Mouse (Mus musculus): ENCODE data around the gene Ankrd2. TPM values are rescaled to one million over a fixed set of nuclear protein-coding genes. Genes with fewer than 3 reads are reported as not detected.

Gene Ankrd2
- total and polyA plus RNA-seq, 3 experiments = not detected

- no peak for DNase-seq (ENCODE audit: low read depth, low spot score)
- Histone ChIP-seq H3K27me3 (ENCODE audit: control insufficient read depth in 1 of 2, insufficient read depth in 2 of 2, low read length in 2 of 2) (peaks cover 0 to 3% of the 10 kb centered on the region in 2 experiments; a peak in 2 of 4 replicates), H3K79me2 (ENCODE audit: control insufficient read depth, insufficient read depth, low read length, poor library complexity) (peaks cover 4% of the 10 kb centered on the region; the same call in 1 of the 2 replicates), H3K36me3 (ENCODE audit: control insufficient read depth in 1 of 2, insufficient read depth in 2 of 2, low read length in 2 of 2) (peaks cover 0 to 9% of the 10 kb centered on the region in 2 experiments; a peak in 2 of 4 replicates), H3K4me3 (ENCODE audit: control insufficient read depth in 1 of 2, insufficient read depth in 1 of 2, low read depth in 2 of 2, low read length in 2 of 2) (no peak overlapping the region), H3K9me3 (replicated peaks; ENCODE audit: insufficient read depth, low read length) (no peaks in the 10 kb centered on the region), H3K9ac (ENCODE audit: control insufficient read depth, low read depth, low read length, poor library complexity, severe bottlenecking) (no peak overlapping the region), H3K4me1 (ENCODE audit: control insufficient read depth in 1 of 2, insufficient read depth in 2 of 2, low read length in 2 of 2) (peaks cover 2 to 4% of the 10 kb centered on the region in 2 experiments; a peak in 2 of 4 replicates), H3K27ac (ENCODE audit: control insufficient read depth, low read depth, low read length) (no peak overlapping the region)
- TF ChIP-seq MYB (IDR thresholded peaks at IDR 0.05; ENCODE audit: low read depth, low read length) (no peak), ZC3H11A (IDR thresholded peaks at IDR 0.05; ENCODE audit: low read depth, low read length) (no peak)
Measured at GRCm38 (mm10) chr19:42085690-42086089, 49.9 kb downstream of the Ankrd2 start.

- Histone ChIP-seq H3K27ac (ENCODE audit: control insufficient read depth, low read depth, low read length) (no peak within 1 kb of the TSS), H3K79me2 (ENCODE audit: control insufficient read depth, insufficient read depth, low read length, poor library complexity) (peaks cover 5% of the 10 kb centered on the region), H3K4me3 (ENCODE audit: control insufficient read depth in 1 of 2, insufficient read depth in 1 of 2, low read depth in 2 of 2, low read length in 2 of 2) (no peak within 1 kb of the TSS), H3K9ac (ENCODE audit: control insufficient read depth, low read depth, low read length, poor library complexity, severe bottlenecking) (no peak within 1 kb of the TSS), H3K4me1 (ENCODE audit: control insufficient read depth in 1 of 2, insufficient read depth in 2 of 2, low read length in 2 of 2) (peaks cover 2 to 4% of the 10 kb centered on the region in 2 experiments; a peak in 3 of 4 replicates), H3K9me3 (replicated peaks; ENCODE audit: insufficient read depth, low read length) (no peaks in the 10 kb centered on the region), H3K27me3 (ENCODE audit: control insufficient read depth in 1 of 2, insufficient read depth in 2 of 2, low read length in 2 of 2) (peaks cover 0 to 3% of the 10 kb centered on the region in 2 experiments; a peak in 2 of 4 replicates), H3K36me3 (ENCODE audit: control insufficient read depth in 1 of 2, insufficient read depth in 2 of 2, low read length in 2 of 2) (peaks cover 0 to 7% of the 10 kb centered on the region in 2 experiments; a peak in 2 of 4 replicates)
- no peak for DNase-seq (ENCODE audit: low read depth, low spot score)
- no peak for TF ChIP-seq E2F4 (IDR thresholded peaks at IDR 0.05; ENCODE audit: borderline replicate concordance, low read depth, low read length)
- TF ChIP-seq RCOR1 (IDR thresholded peaks at IDR 0.05; ENCODE audit: low read depth, low read length) = no peak
- no peak for TF ChIP-seq GATA1 (IDR thresholded peaks at IDR 0.05; ENCODE audit: low read depth, low read length)
- TF ChIP-seq ZNF384 (IDR thresholded peaks at IDR 0.05; ENCODE audit: low read depth, low read length) = no peak
- TF ChIP-seq NELFE (IDR thresholded peaks at IDR 0.05; ENCODE audit: low read depth, low read length) = no peak
- no peak for TF ChIP-seq MYC (IDR thresholded peaks at IDR 0.05; ENCODE audit: low read depth, low read length)
- TF ChIP-seq JUND (IDR thresholded peaks at IDR 0.05; ENCODE audit: low read depth, low read length) = no peak
- TF ChIP-seq ELF1 (IDR thresholded peaks at IDR 0.05; ENCODE audit: low read depth, low read length) = no peak
- no peak for TF ChIP-seq KAT2A (conservative IDR thresholded peaks at IDR 0.05; ENCODE audit: low read depth, low read length)
- TF ChIP-seq MEF2A (IDR thresholded peaks at IDR 0.05; ENCODE audit: extremely low read depth, insufficient replicate concordance, low read depth, low read length, poor library complexity, severe bottlenecking) = no peak
- no peak for TF ChIP-seq MAX (IDR thresholded peaks at IDR 0.05; ENCODE audit: low read length)
- TF ChIP-seq UBTF (IDR thresholded peaks at IDR 0.05; ENCODE audit: borderline replicate concordance, insufficient read depth, low read depth, low read length) = no peak
- TF ChIP-seq USF1 (IDR thresholded peaks at IDR 0.05; ENCODE audit: low read depth, low read length) = no peak
- TF ChIP-seq TCF12 (IDR thresholded peaks at IDR 0.05; ENCODE audit: low read depth, low read length) = no peak
- TF ChIP-seq POLR2AphosphoS5 (IDR thresholded peaks at IDR 0.05; ENCODE audit: borderline replicate concordance, low read depth, low read length) = no peak
- TF ChIP-seq ZMIZ1 (IDR thresholded peaks at IDR 0.05; ENCODE audit: low read depth, low read length) = no peak
- no peak for TF ChIP-seq GABPA (IDR thresholded peaks at IDR 0.05; ENCODE audit: low read depth, low read length)
Measured at GRCm38 (mm10) chr19:42086166-42086565, 50.4 kb downstream of the Ankrd2 start, which contains the start of gene Morn4. Morn4 (minus strand) TSS chr19:42086357.

Data from MEL (cell line).